Mouse (Mus musculus): ENCODE data around the gene Timd2.
"Not testable (repeated sequence)": the region's sequence is repeated elsewhere in the genome, so short reads cannot be mapped to it uniquely, and the experiment has no call there.

Timd2 gene

GRCm38 (mm10) chr11:46665599-46666522 is 41.0 kb downstream of the Timd2 start:
- DNase-seq (ENCODE audit: low spot score): peak; percentile 53

- no peak for DNase-seq (ENCODE audit: low spot score)
Measured at GRCm38 (mm10) chr11:46663215-46663614, 43.6 kb downstream of the Timd2 start.

- DNase-seq (ENCODE audit: low spot score): no peak
Measured at GRCm38 (mm10) chr11:46652476-46652875, 54.4 kb downstream of the Timd2 start.

GRCm38 (mm10) chr11:46649655-46650054 is 57.2 kb downstream of the Timd2 start:
- DNase-seq (ENCODE audit: low spot score): not testable (repeated sequence)

GRCm38 (mm10) chr11:46644824-46645223 is 62.0 kb downstream of the Timd2 start:
- DNase-seq (ENCODE audit: low spot score): no peak

- DNase-seq (ENCODE audit: low spot score): no peak
Measured at GRCm38 (mm10) chr11:46636568-46636967, 70.3 kb downstream of the Timd2 start.

GRCm38 (mm10) chr11:46635516-46635915 is 71.3 kb downstream of the Timd2 start:
- DNase-seq (ENCODE audit: low spot score): not testable (repeated sequence)

- DNase-seq (ENCODE audit: low spot score): peak; percentile 3
Measured at GRCm38 (mm10) chr11:46631635-46632034, 75.2 kb downstream of the Timd2 start.

GRCm38 (mm10) chr11:46629211-46629795 is 77.6 kb downstream of the Timd2 start, which contains the start of gene Dppa1:
Gene Dppa1, minus strand, starts transcription at chr11:46629261.
- DNase-seq (ENCODE audit: low spot score): no peak

GRCm38 (mm10) chr11:46620414-46621168 is 86.3 kb downstream of the Timd2 start:
- DNase-seq (ENCODE audit: low spot score): no peak

GRCm38 (mm10) chr11:46619929-46620328 is 86.9 kb downstream of the Timd2 start:
- no peak for DNase-seq (ENCODE audit: low spot score)
